Mouse (Mus musculus) lung, postnatal 0 days (tissue): ENCODE data around the gene Ror1. TPM values are rescaled to one million over a fixed set of nuclear protein-coding genes. Genes with fewer than 3 reads are reported as not detected.

Experiments
- ATAC-seq: fragments of 200-750 bp; cut with Nextera tagmentation; 2 replicates; pipeline ENCODE4 v1.8.0; 2017; ENCODE audit warnings: moderate library complexity
- DNase-seq: peaks from one replicate; pipeline ENCODE4 v3.0.0-alpha.2; 2016; ENCODE audit warnings: low spot score
- H3K27ac ChIP-seq: fragments of 300-500 bp; sonication (generic); 2 replicates; pipeline ENCODE4 v1.5.1; 2014; ENCODE audit warnings: antibody characterized with exemption, mild to moderate bottlenecking, low read length, mixed read lengths
- H3K27me3 ChIP-seq: fragments of 300-500 bp; sonication (generic); replicated peaks from 2 replicates; pipeline ENCODE4 v1.6.1; 2014; ENCODE audit warnings: low read length, mixed read lengths; ENCODE audit not compliant: insufficient read depth
- H3K36me3 ChIP-seq: fragments of 300-500 bp; sonication (generic); 2 replicates; pipeline ENCODE4 v1.6.1; 2014; ENCODE audit warnings: low read length, mixed read lengths; ENCODE audit not compliant: insufficient read depth
- H3K4me1 ChIP-seq: fragments of 300-500 bp; sonication (generic); 2 replicates; pipeline ENCODE4 v1.6.1; 2014; ENCODE audit warnings: antibody characterized with exemption, low read depth, low read length, mixed read lengths; ENCODE audit not compliant: insufficient read depth
- H3K4me2 ChIP-seq: fragments of 300-500 bp; sonication (generic); replicated peaks from 2 replicates; pipeline ENCODE4 v1.6.1; 2014; ENCODE audit warnings: low read depth, mild to moderate bottlenecking, low read length, moderate library complexity, mixed read lengths
- H3K4me3 ChIP-seq: fragments of 300-500 bp; sonication (generic); 2 replicates; pipeline ENCODE4 v1.5.1; 2014; ENCODE audit warnings: low read depth, low read length
- H3K9ac ChIP-seq: fragments of 300-500 bp; sonication (generic); replicated peaks from 2 replicates; pipeline ENCODE4 v1.6.1; 2014; ENCODE audit warnings: low read depth, mild to moderate bottlenecking
- H3K9me3 ChIP-seq: fragments of 300-500 bp; sonication (generic); 2 replicates; pipeline ENCODE4 v1.6.1; 2016; ENCODE audit warnings: low read length, mixed read lengths
- CTCF ChIP-seq: IDR thresholded peaks from 2 replicates; pipeline ENCODE4 v1.5.1; 2016; ENCODE audit warnings: antibody characterized with exemption, mild to moderate bottlenecking
- EP300 ChIP-seq: IDR thresholded peaks from 2 replicates; pipeline ENCODE4 v1.6.1; 2016; ENCODE audit warnings: antibody characterized with exemption, mild to moderate bottlenecking, control low read depth
- WGBS: fragments of 180-500 bp; shearing (Covaris S2); extraction: QIAGEN DNeasy Blood & Tissue Kit; methylation state at CpG from one replicate; pipeline ENCODE4 v1.1.7; 2014; 5-methylcytosine and 5-hydroxymethylcytosine counted together
- polyA plus RNA-seq: library from polyadenylated mRNA; unstranded; fragments of >200 nt; fragmentation: Nextera tagmentation; extraction: Ambion mirVana; gene quantifications from 2 replicates; pipeline ENCODE4 v1.2.1, GENCODE M21; 2015

The Ror1 gene
- polyA plus RNA-seq, 1 experiment from 2014 or later, result 6.2 TPM

DNA sequence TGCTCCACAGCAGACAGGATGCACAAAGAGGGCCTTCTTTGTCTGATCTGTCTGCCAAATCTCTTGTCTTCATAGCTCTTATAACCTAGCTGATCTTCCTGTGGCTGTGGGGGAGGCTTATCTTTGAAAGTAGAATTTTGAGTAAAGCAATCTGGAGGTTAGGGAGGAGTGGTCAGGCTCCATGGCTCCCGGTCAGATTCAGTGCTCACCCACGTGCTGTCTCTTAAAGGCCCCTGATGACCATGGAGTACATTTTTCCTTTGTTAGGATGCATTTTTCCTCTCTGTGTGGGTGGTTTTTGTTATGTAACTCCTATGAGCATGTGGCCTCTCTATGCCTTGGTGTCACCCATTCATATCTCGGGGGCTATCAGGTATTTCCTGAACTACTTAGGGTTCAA lies 71.3 kb downstream of the Ror1 start:
- DNase-seq (no peak), ATAC-seq (no peak)
- H3K4me2 ChIP-seq, result no peak overlapping the region
- H3K9me3 ChIP-seq, result no peaks in the 10 kb centered on the region
- TF ChIP-seq EP300, result no peak
- TF ChIP-seq CTCF, result no peak
- peaks cover 6% of the 10 kb centered on the region; the same call in 1 of the 2 replicates for H3K4me1 ChIP-seq
- no peak overlapping the region for H3K27ac ChIP-seq
- no peaks in the 10 kb centered on the region for H3K36me3 ChIP-seq
- H3K27me3 ChIP-seq, result no peaks in the 10 kb centered on the region
- no peak overlapping the region for H3K9ac ChIP-seq
- no peak overlapping the region for H3K4me3 ChIP-seq
- 35% methylated on average over 3 of the region's 3 CpGs for WGBS

DNA sequence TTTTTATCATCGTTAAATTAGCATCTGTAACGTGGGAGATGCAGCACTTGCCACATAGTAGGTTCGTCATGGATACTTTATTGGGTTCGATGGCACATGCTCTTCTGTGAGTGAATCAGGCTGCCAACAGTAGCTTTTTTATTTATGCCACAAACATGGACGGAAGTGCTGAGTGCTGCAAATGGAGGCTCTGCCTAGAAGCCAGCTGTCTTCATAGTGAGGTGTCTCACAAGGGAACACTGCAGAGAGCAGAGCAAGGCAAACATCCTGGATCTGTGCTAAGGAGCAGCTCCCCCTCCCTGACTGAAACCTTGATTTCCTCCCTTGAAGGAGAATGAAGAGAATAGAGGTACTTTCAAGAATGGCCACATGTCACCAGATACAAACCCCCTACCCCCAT lies 74.1 kb downstream of the Ror1 start:
- H3K9ac ChIP-seq, result no peak overlapping the region
- ATAC-seq (peak; percentile 52), DNase-seq (peak; percentile 13)
- H3K9me3 ChIP-seq, result no peaks in the 10 kb centered on the region
- WGBS, result 45% methylated on average over 5 of the region's 5 CpGs
- peaks cover 8% of the 10 kb centered on the region; the same call in 1 of the 2 replicates for H3K4me1 ChIP-seq
- peak overlapping the region; percentile 37 for H3K4me2 ChIP-seq
- H3K27me3 ChIP-seq, result no peaks in the 10 kb centered on the region
- TF ChIP-seq CTCF (no peak), EP300 (no peak)
- no peaks in the 10 kb centered on the region for H3K36me3 ChIP-seq
- no peak overlapping the region for H3K4me3 ChIP-seq
- H3K27ac ChIP-seq, result no peak overlapping the region

DNA sequence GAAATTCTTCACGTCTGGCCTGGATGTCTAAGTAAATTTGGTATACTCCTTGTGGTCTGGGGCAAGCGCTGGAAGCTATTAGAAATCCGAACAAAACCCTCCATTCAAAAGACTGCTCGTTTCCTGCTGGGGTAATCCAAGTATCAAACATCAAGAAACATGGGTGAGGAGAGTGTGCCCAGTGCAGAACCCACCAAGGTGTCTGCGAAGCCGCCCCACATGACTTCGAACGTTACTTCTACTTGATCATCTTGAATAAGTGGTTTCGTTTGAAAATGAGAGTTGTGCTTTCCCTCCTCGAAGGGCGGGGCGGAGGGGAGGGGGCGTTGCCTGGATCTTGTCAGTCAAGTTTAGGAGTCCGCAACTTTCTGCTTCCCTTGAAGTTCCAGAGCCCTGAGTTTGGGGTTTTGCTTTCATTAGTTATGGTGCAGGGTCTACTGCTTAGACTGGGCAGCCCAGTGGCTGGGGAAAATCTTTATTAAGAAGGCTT lies 74.6 kb downstream of the Ror1 start:
- peak; percentile 28 for DNase-seq
- TF ChIP-seq CTCF (no peak), EP300 (no peak)
- WGBS, result 37% methylated on average over 14 of the region's 14 CpGs
- no peak for ATAC-seq
- Histone ChIP-seq H3K4me2 (peak overlapping the region; percentile 37), H3K4me3 (no peak overlapping the region), H3K27me3 (no peaks in the 10 kb centered on the region), H3K36me3 (no peaks in the 10 kb centered on the region), H3K27ac (no peak overlapping the region), H3K4me1 (peaks cover 8% of the 10 kb centered on the region; the same call in 1 of the 2 replicates), H3K9ac (no peak overlapping the region), H3K9me3 (no peaks in the 10 kb centered on the region)

DNA sequence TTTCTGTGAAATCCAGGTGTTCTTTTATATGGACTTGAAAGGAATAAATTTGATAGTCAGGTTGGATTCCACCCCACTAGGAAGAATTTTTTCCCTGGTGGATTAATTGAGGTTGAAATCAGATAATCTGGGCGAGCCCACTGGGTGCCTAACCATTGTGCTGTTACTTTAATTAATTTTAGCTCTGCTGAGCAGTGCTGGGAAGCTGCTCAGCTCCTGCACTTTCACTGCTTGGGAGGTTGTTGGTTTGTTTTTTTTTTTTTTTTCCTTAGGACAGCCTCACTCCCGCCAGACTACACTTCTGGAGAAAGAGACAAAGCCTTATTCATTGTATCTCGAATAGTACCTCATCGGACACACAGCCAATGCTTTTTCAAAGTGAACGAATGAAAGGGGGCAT lies 75.2 kb downstream of the Ror1 start:
- DNase-seq, result no peak
- Histone ChIP-seq H3K27ac (no peak overlapping the region), H3K9ac (no peak overlapping the region), H3K36me3 (no peaks in the 10 kb centered on the region), H3K4me3 (no peak overlapping the region), H3K9me3 (no peaks in the 10 kb centered on the region), H3K4me1 (peaks cover 8% of the 10 kb centered on the region; the same call in 1 of the 2 replicates), H3K4me2 (no peak overlapping the region), H3K27me3 (no peaks in the 10 kb centered on the region)
- WGBS, result 56% methylated on average over 5 of the region's 5 CpGs
- no peak for ATAC-seq
- TF ChIP-seq EP300 (no peak), CTCF (no peak)

DNA sequence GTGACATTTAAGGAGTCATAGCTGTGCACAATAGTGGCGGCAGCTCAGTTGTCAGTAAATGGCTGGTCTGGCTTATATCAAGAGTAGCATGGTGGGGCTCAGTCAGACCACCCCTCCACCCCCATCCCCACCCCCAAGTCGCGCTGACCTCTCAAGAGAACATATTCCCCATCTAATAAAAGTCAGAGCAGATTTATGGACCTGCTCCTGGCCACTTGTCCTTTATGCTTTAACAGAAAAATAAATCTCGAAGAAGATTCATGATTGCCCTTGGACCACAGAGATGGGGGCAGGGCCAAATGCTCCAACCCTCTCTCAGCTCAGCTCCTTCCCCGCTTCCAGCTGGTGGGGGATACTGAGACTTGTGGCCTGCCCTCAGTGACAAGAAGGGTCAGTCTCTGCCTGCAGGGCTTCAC lies 75.9 kb downstream of the Ror1 start:
- H3K9me3 ChIP-seq, result no peaks in the 10 kb centered on the region
- DNase-seq (no peak), ATAC-seq (no peak)
- no peaks in the 10 kb centered on the region for H3K27me3 ChIP-seq
- H3K4me3 ChIP-seq, result no peak overlapping the region
- H3K4me1 ChIP-seq, result peaks cover 8% of the 10 kb centered on the region; the same call in 1 of the 2 replicates
- no peak for TF ChIP-seq CTCF
- TF ChIP-seq EP300, result no peak
- no peak overlapping the region for H3K9ac ChIP-seq
- H3K4me2 ChIP-seq, result no peak overlapping the region
- 68% methylated on average over 5 of the region's 5 CpGs for WGBS
- no peaks in the 10 kb centered on the region for H3K36me3 ChIP-seq
- no peak overlapping the region for H3K27ac ChIP-seq

DNA sequence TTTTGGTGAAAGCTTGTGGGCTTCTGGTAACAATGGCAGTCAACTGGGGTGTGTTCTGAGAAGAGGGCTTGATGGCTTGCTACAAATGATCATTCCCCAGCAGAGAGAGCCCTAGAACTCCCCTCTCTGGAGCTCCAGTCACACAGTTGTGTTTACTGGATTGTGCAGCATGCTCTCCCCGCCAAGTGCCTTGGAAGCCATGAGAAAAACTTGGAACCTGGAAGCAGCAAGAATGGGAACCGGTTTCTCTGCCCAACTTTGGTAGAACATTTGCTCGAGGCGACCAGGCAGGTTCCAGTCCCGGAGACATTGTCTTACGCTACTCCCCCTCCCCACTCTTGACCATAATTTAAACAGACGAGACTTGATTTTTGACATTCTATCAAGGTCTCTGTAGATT lies 80.0 kb downstream of the Ror1 start:
- H3K27ac ChIP-seq, result no peak overlapping the region
- no peaks in the 10 kb centered on the region for H3K9me3 ChIP-seq
- H3K4me3 ChIP-seq, result no peak overlapping the region
- no peak for DNase-seq
- TF ChIP-seq EP300, result no peak
- no peak for TF ChIP-seq CTCF
- H3K27me3 ChIP-seq, result no peaks in the 10 kb centered on the region
- H3K36me3 ChIP-seq, result no peaks in the 10 kb centered on the region
- no peak overlapping the region for H3K9ac ChIP-seq
- no peak for ATAC-seq
- H3K4me2 ChIP-seq, result no peak overlapping the region
- WGBS, result 79% methylated on average over 7 of the region's 7 CpGs
- peaks cover 7% of the 10 kb centered on the region; the same call in 1 of the 2 replicates for H3K4me1 ChIP-seq

DNA sequence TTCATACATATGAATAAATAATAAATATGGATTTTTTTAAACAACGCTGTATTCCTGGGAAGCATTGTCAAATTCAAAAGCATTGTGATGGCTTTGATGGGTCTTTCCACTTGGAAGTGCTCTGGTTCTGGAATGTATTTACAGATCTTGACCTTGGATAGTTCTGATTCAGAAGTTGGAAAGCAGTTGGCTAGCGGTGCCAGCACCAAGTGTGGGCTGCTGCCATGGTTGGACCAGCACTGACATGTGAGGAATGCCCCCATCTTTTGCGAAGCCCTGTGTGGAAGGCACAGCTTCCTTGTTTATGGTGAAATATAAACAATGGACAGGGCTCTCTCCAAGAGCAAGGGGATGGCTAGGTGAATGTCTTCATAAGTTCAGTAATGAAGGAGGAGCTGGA lies 82.7 kb downstream of the Ror1 start:
- WGBS, result 46% methylated on average over 3 of the region's 3 CpGs
- no peak overlapping the region for H3K27ac ChIP-seq
- no peaks in the 10 kb centered on the region for H3K36me3 ChIP-seq
- H3K9me3 ChIP-seq, result no peaks in the 10 kb centered on the region
- no peak overlapping the region for H3K4me2 ChIP-seq
- no peak for TF ChIP-seq EP300
- TF ChIP-seq CTCF, result no peak
- H3K9ac ChIP-seq, result no peak overlapping the region
- no peak for ATAC-seq
- DNase-seq, result peak; percentile 14
- H3K4me1 ChIP-seq, result peaks cover 7% of the 10 kb centered on the region; the same call in 1 of the 2 replicates
- H3K4me3 ChIP-seq, result no peak overlapping the region
- no peaks in the 10 kb centered on the region for H3K27me3 ChIP-seq
